Comparison of ENCODE assay signal across 1 mouse cellular context in the genomic region with DNA sequence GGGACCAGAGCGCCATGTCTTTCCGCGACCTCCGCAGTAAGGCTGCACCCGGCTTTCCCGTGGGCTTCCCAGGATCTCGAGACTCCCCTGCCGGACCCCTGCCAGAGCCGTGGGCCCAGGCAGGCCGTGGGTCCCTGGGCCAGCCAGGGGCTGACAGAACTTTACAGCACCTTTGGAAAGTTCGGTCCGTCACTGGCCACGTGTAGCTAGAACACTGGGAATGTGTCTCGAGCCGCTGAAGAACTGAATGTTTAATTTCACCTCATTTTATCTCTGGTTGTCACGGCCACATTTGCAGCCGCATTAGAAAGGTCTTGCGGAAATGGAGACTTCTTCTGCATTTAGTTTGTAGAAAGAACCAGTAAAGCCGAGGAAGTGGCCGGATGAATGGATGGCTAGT.
TF ChIP-seq lines count a peak whose summit lies in the region.

No protein-coding gene starts in this region.

TF ChIP-seq in CH12.LX, 34 proteins besides CTCF, POLR2A, EP300 and RAD21 (continued from another document):
- TF ChIP-seq SIN3A (IDR thresholded peaks at IDR 0.05; ENCODE audit: low read length), result peak; percentile 20
